Mouse (Mus musculus): Measurements from ENCODE around the gene Tmem184b.

DNA sequence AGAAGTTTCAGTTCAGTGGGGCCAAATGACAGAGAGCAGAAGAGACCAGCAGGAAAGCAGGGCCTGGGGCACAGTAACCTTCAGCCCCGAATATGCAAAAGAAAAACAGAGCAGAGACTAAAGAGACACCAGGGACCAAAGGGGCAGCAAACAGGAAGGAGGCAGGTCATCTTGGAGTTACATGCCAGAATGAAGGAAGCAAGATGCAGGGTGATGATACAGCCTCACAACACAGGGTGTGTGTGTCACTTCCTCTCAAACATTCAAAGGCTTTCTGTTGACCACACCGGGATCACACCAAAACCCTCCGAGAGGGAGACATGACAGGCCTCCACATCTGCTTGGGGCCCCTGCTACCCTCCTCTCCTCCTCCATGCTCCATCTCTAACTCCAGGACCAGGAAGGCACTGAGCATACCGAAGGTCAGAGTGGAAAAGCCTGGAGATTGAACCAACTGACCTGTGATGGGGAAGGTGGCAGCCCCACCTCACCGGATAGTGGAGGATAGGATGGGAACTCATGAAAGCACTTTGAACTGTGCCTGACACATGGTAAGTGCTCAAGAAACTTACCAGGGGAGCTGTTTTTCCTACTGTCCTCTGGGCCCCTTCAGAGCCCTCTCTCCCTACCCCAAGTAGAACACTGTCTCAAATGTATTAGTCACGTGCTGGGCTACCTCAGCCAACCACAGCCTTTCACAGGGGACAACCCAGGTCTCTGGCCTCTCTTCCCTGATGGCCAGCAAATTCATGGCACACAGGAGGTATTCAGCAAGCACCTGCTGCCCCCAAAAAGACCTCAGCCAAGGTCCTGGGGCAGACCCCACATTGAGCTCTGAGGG lies 3.0 kb downstream of the Tmem184b start:
- TF ChIP-seq E2F4 (IDR thresholded peaks at IDR 0.05; ENCODE audit: insufficient replicate concordance, low read depth, low read length), result no peak
- no peak for TF ChIP-seq ZMIZ1 (IDR thresholded peaks at IDR 0.05; ENCODE audit: low read depth, low read length)
- TF ChIP-seq CHD2 (IDR thresholded peaks at IDR 0.05; ENCODE audit: low read length), result no peak
- no peak for TF ChIP-seq CTCF (conservative IDR thresholded peaks at IDR 0.05 in 1 of 2, IDR thresholded peaks at IDR 0.05 in 1 of 2; ENCODE audit: low read depth in 2 of 2, low read length in 2 of 2)
- TF ChIP-seq MAFK (IDR thresholded peaks at IDR 0.05; ENCODE audit: insufficient replicate concordance, low read length), result no peak
- TF ChIP-seq MXI1 (IDR thresholded peaks at IDR 0.05; ENCODE audit: low read depth, low read length), result no peak
- no peak for TF ChIP-seq POLR2A (IDR thresholded peaks at IDR 0.05; ENCODE audit: low read depth, low read length)
- no peak for TF ChIP-seq ZC3H11A (IDR thresholded peaks at IDR 0.05; ENCODE audit: low read depth, low read length)
